28 mouse cellular contexts compared by ENCODE assay signal in genomic region chr10:88496864-88497564, GRCm38 (mm10). TPM values are rescaled to one million over a fixed set of nuclear protein-coding genes. Genes with fewer than 3 reads are reported as not detected.
A peak's percentile ranks its signal among the peaks of the same experiment; 100 is the strongest.
DNase-seq lines count a peak whose midpoint lies in the region; ATAC-seq lines count a peak whose summit lies in the region.
"Had no signal": no experiment of that assay in that cellular context is flagged by ENCODE, and none has a peak within 500 bp of the region (broad histone marks: within the 10 kb centered on the region; RNA-seq: fewer than 3 reads in every experiment).

No protein-coding gene starts in this region.

- no peak overlapping the region for H3K27ac ChIP-seq in kidney, embryonic 14.5 days (ENCODE audit: low read depth, low read length)
- no peak overlapping the region for H3K27ac ChIP-seq in embryonic facial prominence, embryonic 14.5 days (replicated peaks; ENCODE audit: low read depth, low read length)
- peak overlapping the region; percentile 62 for H3K27ac ChIP-seq in intestine, embryonic 15.5 days
- no peak overlapping the region for H3K27ac ChIP-seq in limb, embryonic 13.5 days
- H3K27ac ChIP-seq: forebrain, embryonic 15.5 days; hindbrain, embryonic 14.5 days; limb, embryonic 15.5 days; liver, embryonic 14.5 days; lung, embryonic 15.5 days; midbrain, embryonic 13.5 days had no signal

- peak overlapping the region; percentile 17; the same call in 1 of the 2 replicates for H3K4me2 ChIP-seq in kidney, embryonic 14.5 days (replicated peaks; ENCODE audit: low read depth, low read length)
- no peak overlapping the region for H3K4me2 ChIP-seq in embryonic facial prominence, embryonic 14.5 days (ENCODE audit: low read depth, low read length)
- peak overlapping the region; percentile 14; the same call in 1 of the 2 replicates for H3K4me2 ChIP-seq in intestine, embryonic 15.5 days (replicated peaks)
- H3K4me2 ChIP-seq in limb, embryonic 13.5 days (replicated peaks): 0 out of 2 replicates have a peak overlapping the region, but pooled peaks have one; percentile 17
- H3K4me2 ChIP-seq: forebrain, embryonic 15.5 days; hindbrain, embryonic 14.5 days; limb, embryonic 15.5 days; lung, embryonic 15.5 days; midbrain, embryonic 13.5 days had no signal

- no peaks in the 10 kb centered on the region for H3K27me3 ChIP-seq in kidney, embryonic 14.5 days (ENCODE audit: control insufficient read depth, insufficient read depth, low read length)
- H3K27me3 ChIP-seq in embryonic facial prominence, embryonic 14.5 days (replicated peaks; ENCODE audit: control insufficient read depth, insufficient read depth, low read length): no peaks in the 10 kb centered on the region
- H3K27me3 ChIP-seq in intestine, embryonic 15.5 days (replicated peaks): no peaks in the 10 kb centered on the region
- no peaks in the 10 kb centered on the region for H3K27me3 ChIP-seq in limb, embryonic 13.5 days
- H3K27me3 ChIP-seq: CH12.LX; forebrain, embryonic 15.5 days; limb, embryonic 15.5 days; lung, embryonic 15.5 days; megakaryocyte, embryonic 14.5 days; midbrain, embryonic 13.5 days; Patski had no signal

- peak; percentile 70 for ATAC-seq in kidney, embryonic 14.5 days (ENCODE audit: low FRiP score, low TSS enrichment)
- ATAC-seq in embryonic facial prominence, embryonic 14.5 days (ENCODE audit: low read depth): peak; percentile 9; the same call in 1 of the 2 replicates
- ATAC-seq in intestine, embryonic 15.5 days: peak; percentile 76
- peak; percentile 79 for ATAC-seq in limb, embryonic 13.5 days (ENCODE audit: low FRiP score, low read depth)
- ATAC-seq: forebrain, embryonic 15.5 days; inflammation-experienced regulatory T-cells, adult 6 months; midbrain, embryonic 13.5 days; Patski had no signal

- H3K9ac ChIP-seq in kidney, embryonic 14.5 days (ENCODE audit: low read depth, low read length): no peak overlapping the region
- no peak overlapping the region for H3K9ac ChIP-seq in embryonic facial prominence, embryonic 14.5 days (ENCODE audit: low read depth, low read length)
- no peak overlapping the region for H3K9ac ChIP-seq in intestine, embryonic 15.5 days
- H3K9ac ChIP-seq in limb, embryonic 13.5 days: no peak overlapping the region
- H3K9ac ChIP-seq: forebrain, embryonic 15.5 days; hindbrain, embryonic 14.5 days; limb, embryonic 15.5 days; liver, embryonic 14.5 days; lung, embryonic 15.5 days; midbrain, embryonic 13.5 days had no signal

- peaks cover 32% of the 10 kb centered on the region for H3K4me1 ChIP-seq in kidney, embryonic 14.5 days (ENCODE audit: control insufficient read depth, insufficient read depth, low read length)
- peaks cover 7% of the 10 kb centered on the region; the same call in 1 of the 2 replicates for H3K4me1 ChIP-seq in embryonic facial prominence, embryonic 14.5 days (ENCODE audit: control insufficient read depth, insufficient read depth, low read length)
- 0 out of 2 replicates have a peak, but pooled peaks cover 17% of the 10 kb centered on the region for H3K4me1 ChIP-seq in intestine, embryonic 15.5 days (replicated peaks)
- H3K4me1 ChIP-seq in limb, embryonic 13.5 days: peaks cover 22% of the 10 kb centered on the region
- H3K4me1 ChIP-seq: megakaryocyte, embryonic 14.5 days had no signal

- no peaks in the 10 kb centered on the region for H3K36me3 ChIP-seq in kidney, embryonic 14.5 days (ENCODE audit: control insufficient read depth, insufficient read depth, low read length)
- H3K36me3 ChIP-seq in embryonic facial prominence, embryonic 14.5 days (ENCODE audit: control insufficient read depth, insufficient read depth, low read length): no peaks in the 10 kb centered on the region
- H3K36me3 ChIP-seq in intestine, embryonic 15.5 days: no peaks in the 10 kb centered on the region
- no peaks in the 10 kb centered on the region for H3K36me3 ChIP-seq in limb, embryonic 13.5 days
- H3K36me3 ChIP-seq: forebrain, embryonic 15.5 days; G1E; limb, embryonic 15.5 days; lung, embryonic 15.5 days; midbrain, embryonic 13.5 days had no signal

- 17% methylated on average over 11 of the region's 11 CpGs for WGBS in kidney, embryonic 14.5 days
- WGBS in embryonic facial prominence, embryonic 14.5 days: 45% methylated on average over 11 of the region's 11 CpGs
- 44% methylated on average over 11 of the region's 11 CpGs for WGBS in intestine, embryonic 15.5 days
- WGBS in limb, embryonic 13.5 days: 19% methylated on average over 11 of the region's 11 CpGs

- DNase-seq in kidney, adult 18-20 months: no peak
- DNase-seq in embryonic facial prominence, embryonic 14.5 days (ENCODE audit: low spot score): no peak
- no peak for DNase-seq in layer of hippocampus, adult 9-11 months
- DNase-seq in spleen, postnatal 36 days (ENCODE audit: low spot score in 2 of 2): no peak
- DNase-seq: adrenal gland, adult 8-10 months; B cell, adult 2 months; cerebellum, adult 18-20 months; cerebellum, postnatal 36 days; embryo, embryonic 11 days; gastrocnemius, postnatal 36 days; lung, postnatal 36 days; right cerebral cortex, postnatal 14 days; spleen, adult 18-20 months; thymus, postnatal 25 days had no signal

- no peaks in the 10 kb centered on the region for H3K9me3 ChIP-seq in kidney, embryonic 14.5 days (ENCODE audit: control insufficient read depth, low read length)
- no peaks in the 10 kb centered on the region for H3K9me3 ChIP-seq in embryonic facial prominence, embryonic 14.5 days (ENCODE audit: control insufficient read depth, low read length)
- no peaks in the 10 kb centered on the region for H3K9me3 ChIP-seq in intestine, embryonic 15.5 days
- no peaks in the 10 kb centered on the region for H3K9me3 ChIP-seq in limb, embryonic 13.5 days
- H3K9me3 ChIP-seq: forebrain, embryonic 15.5 days; G1E; limb, embryonic 15.5 days; lung, embryonic 15.5 days; megakaryocyte, embryonic 14.5 days; midbrain, embryonic 13.5 days had no signal

- H3K4me3 ChIP-seq in kidney, embryonic 14.5 days (ENCODE audit: low read length): no peak overlapping the region
- H3K4me3 ChIP-seq in embryonic facial prominence, embryonic 14.5 days (ENCODE audit: low read depth, low read length): no peak overlapping the region
- no peak overlapping the region for H3K4me3 ChIP-seq in intestine, embryonic 15.5 days (replicated peaks)
- H3K4me3 ChIP-seq in limb, embryonic 13.5 days: no peak overlapping the region
- H3K4me3 ChIP-seq: forebrain, embryonic 15.5 days; limb, embryonic 15.5 days; lung, embryonic 15.5 days; megakaryocyte, embryonic 14.5 days; midbrain, embryonic 13.5 days had no signal

RNA-seq across cellular contexts. Expression of gene Chpt1, which starts 6.9 kb away (rescaled TPM):
- 27.8 and 35.8 TPM in 2 replicates for polyA plus RNA-seq in kidney, embryonic 14.5 days (2014; fragmentation: Nextera tagmentation; extraction: Ambion mirVana)
- polyA plus RNA-seq in embryonic facial prominence, embryonic 14.5 days (2014; fragmentation: Nextera tagmentation; extraction: Ambion mirVana): 29.6 and 35.2 TPM in 2 replicates
- 219 and 229 TPM in 2 replicates for polyA plus RNA-seq in intestine, embryonic 15.5 days (2015; fragmentation: Nextera tagmentation; extraction: Ambion mirVana)
- 21.0 and 24.5 TPM in 2 replicates for polyA plus RNA-seq in limb, embryonic 13.5 days (2015; fragmentation: Nextera tagmentation; extraction: Ambion mirVana)

RNA-seq across cellular contexts. Expression of gene Sycp3, which starts 37.6 kb away (rescaled TPM):
- not detected in 2 replicates for polyA plus RNA-seq in kidney, embryonic 14.5 days (2014; fragmentation: Nextera tagmentation; extraction: Ambion mirVana)
- polyA plus RNA-seq in embryonic facial prominence, embryonic 14.5 days (2014; fragmentation: Nextera tagmentation; extraction: Ambion mirVana): 0.43 TPM in 1 of 2 replicates, not detected in the other
- 0.39 and 0.62 TPM in 2 replicates for polyA plus RNA-seq in intestine, embryonic 15.5 days (2015; fragmentation: Nextera tagmentation; extraction: Ambion mirVana)
- 0.32 TPM in 1 of 2 replicates, not detected in the other for polyA plus RNA-seq in limb, embryonic 13.5 days (2015; fragmentation: Nextera tagmentation; extraction: Ambion mirVana)
- polyA plus RNA-seq: G1E; inflammation-experienced regulatory T-cells, adult 6 months; limb, embryonic 15.5 days; Patski had no signal

Comparison
In these comparisons a context has a peak if more than half of its experiments do, and no peak if none do; other contexts are left out.
1. ATAC-seq: peak in every context shown above with its lines; median percentile 79 in limb, embryonic 13.5 days; 76 in intestine, embryonic 15.5 days; 70 in kidney, embryonic 14.5 days; 9 in embryonic facial prominence, embryonic 14.5 days.